Mouse (Mus musculus): Measurements from ENCODE around the gene Stt3b. TPM values are rescaled to one million over a fixed set of nuclear protein-coding genes. Genes with fewer than 3 reads are reported as not detected.

The Stt3b gene
- polyA plus RNA-seq (2014; fragmentation: Nextera tagmentation; extraction: Ambion mirVana) = 115 and 116 TPM in 2 replicates

- peaks cover 29% of the 10 kb centered on the region for H3K4me1 ChIP-seq (ENCODE audit: control insufficient read depth, insufficient read depth, low read length)
- H3K27me3 ChIP-seq (replicated peaks; ENCODE audit: control insufficient read depth, insufficient read depth, low read length) = no peaks in the 10 kb centered on the region
- peak; percentile 95 for ATAC-seq (ENCODE audit: low read depth)
- peak within 1 kb of the TSS; percentile 93 for H3K27ac ChIP-seq (replicated peaks; ENCODE audit: low read depth, low read length)
- H3K4me3 ChIP-seq (ENCODE audit: low read depth, low read length) = peak within 1 kb of the TSS; percentile 95
- peak; percentile 100 for DNase-seq (ENCODE audit: low spot score)
- H3K9me3 ChIP-seq (ENCODE audit: control insufficient read depth, low read length) = no peaks in the 10 kb centered on the region
- H3K36me3 ChIP-seq (ENCODE audit: control insufficient read depth, insufficient read depth, low read length) = no peaks in the 10 kb centered on the region
- H3K4me2 ChIP-seq (ENCODE audit: low read depth, low read length) = peak within 1 kb of the TSS; percentile 78
- peak within 1 kb of the TSS; percentile 99 for H3K9ac ChIP-seq (ENCODE audit: low read depth, low read length)
- under 1% methylated on average over 35 of the region's 91 CpGs for WGBS
These were observed at the start of gene Stt3b for GRCm38 (mm10) chr9:115310346-115311222. Gene Stt3b (minus strand): TSS chr9:115310421.

DNA sequence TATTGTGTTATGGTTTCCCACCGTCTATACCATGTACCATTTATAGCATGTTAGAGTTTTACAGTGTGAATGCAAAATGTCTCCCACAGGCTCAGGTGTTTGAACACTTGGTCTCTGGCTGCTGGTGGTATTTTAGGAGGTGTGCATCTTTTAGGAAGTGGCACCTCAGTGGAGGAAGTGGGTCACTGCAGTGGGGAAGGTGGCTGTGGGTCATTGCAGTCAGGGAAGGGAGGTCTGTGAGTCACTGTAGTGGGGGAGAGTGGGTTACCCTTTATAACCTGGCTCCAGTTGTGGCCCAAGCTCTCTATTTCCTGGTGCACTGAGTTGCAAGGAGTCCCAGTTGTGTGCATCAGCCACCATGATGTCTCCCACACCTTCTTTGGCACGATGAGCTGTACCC lies 48.2 kb upstream of the Stt3b start:
- no peak overlapping the region for H3K4me2 ChIP-seq (ENCODE audit: low read depth, low read length)
- H3K36me3 ChIP-seq (ENCODE audit: control insufficient read depth, insufficient read depth, low read length) = no peaks in the 10 kb centered on the region
- peaks cover 4% of the 10 kb centered on the region for H3K4me1 ChIP-seq (ENCODE audit: control insufficient read depth, insufficient read depth, low read length)
- ATAC-seq (ENCODE audit: low read depth) (no peak), DNase-seq (ENCODE audit: low spot score) (no peak)
- no peak overlapping the region for H3K4me3 ChIP-seq (ENCODE audit: low read depth, low read length)
- H3K27me3 ChIP-seq (replicated peaks; ENCODE audit: control insufficient read depth, insufficient read depth, low read length) = no peaks in the 10 kb centered on the region
- WGBS = 96% methylated on average over 2 of the region's 2 CpGs
- H3K9me3 ChIP-seq (ENCODE audit: control insufficient read depth, low read length) = no peaks in the 10 kb centered on the region
- no peak overlapping the region for H3K27ac ChIP-seq (replicated peaks; ENCODE audit: low read depth, low read length)
- H3K9ac ChIP-seq (ENCODE audit: low read depth, low read length) = no peak overlapping the region

- whole genome bisulfite sequencing = 83% methylated on average over 1 of the region's 1 CpGs
- Histone ChIP-seq H3K9ac (ENCODE audit: low read depth, low read length) (no peak overlapping the region), H3K4me3 (ENCODE audit: low read depth, low read length) (no peak overlapping the region), H3K4me1 (ENCODE audit: control insufficient read depth, insufficient read depth, low read length) (peaks cover 4% of the 10 kb centered on the region), H3K9me3 (ENCODE audit: control insufficient read depth, low read length) (no peaks in the 10 kb centered on the region), H3K36me3 (ENCODE audit: control insufficient read depth, insufficient read depth, low read length) (no peaks in the 10 kb centered on the region), H3K4me2 (ENCODE audit: low read depth, low read length) (no peak overlapping the region), H3K27ac (replicated peaks; ENCODE audit: low read depth, low read length) (no peak overlapping the region), H3K27me3 (replicated peaks; ENCODE audit: control insufficient read depth, insufficient read depth, low read length) (no peaks in the 10 kb centered on the region)
- ATAC-seq (ENCODE audit: low read depth) = no peak
- DNase-seq (ENCODE audit: low spot score) = no peak
These were observed 47.8 kb upstream of the Stt3b start for GRCm38 (mm10) chr9:115357996-115358395.

DNA sequence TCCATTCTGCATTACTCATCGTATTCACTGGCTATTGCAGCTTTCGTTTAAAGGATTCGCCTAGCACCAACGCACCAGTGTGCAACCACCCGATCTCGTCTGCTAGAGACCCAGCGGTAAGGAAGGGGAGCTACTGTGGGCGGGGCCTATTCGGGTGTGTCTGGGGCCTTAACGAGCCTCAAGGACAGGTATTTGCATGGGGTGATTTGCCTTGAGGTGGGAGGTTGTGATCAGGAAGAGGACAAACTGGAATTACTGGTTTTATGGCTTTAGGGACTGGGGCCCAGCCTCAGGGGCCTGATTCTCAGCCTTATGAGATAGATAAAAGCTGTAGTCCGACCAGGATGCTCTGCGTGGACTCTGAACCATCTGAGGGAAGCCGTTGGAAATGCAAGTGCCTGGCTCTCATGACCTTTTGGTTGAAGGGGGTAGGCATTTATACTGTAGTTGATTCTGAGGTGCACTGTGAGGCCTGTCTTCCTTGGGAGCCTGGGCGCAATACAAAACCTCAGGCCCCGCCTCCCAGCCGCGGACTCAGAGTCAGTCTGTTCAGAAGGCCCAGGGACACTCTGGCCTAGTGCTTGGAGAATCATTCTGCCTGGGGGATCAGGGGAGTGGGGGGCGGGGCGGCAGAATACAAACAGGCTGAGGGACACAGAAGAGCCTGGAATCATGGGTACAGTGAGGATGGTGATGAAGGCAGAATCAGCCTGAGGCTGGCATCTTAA lies 46.7 kb upstream of the Stt3b start:
- Histone ChIP-seq H3K4me2 (ENCODE audit: low read depth, low read length) (no peak overlapping the region), H3K27ac (replicated peaks; ENCODE audit: low read depth, low read length) (no peak overlapping the region), H3K9me3 (ENCODE audit: control insufficient read depth, low read length) (no peaks in the 10 kb centered on the region), H3K36me3 (ENCODE audit: control insufficient read depth, insufficient read depth, low read length) (no peaks in the 10 kb centered on the region), H3K9ac (ENCODE audit: low read depth, low read length) (no peak overlapping the region), H3K27me3 (replicated peaks; ENCODE audit: control insufficient read depth, insufficient read depth, low read length) (no peaks in the 10 kb centered on the region), H3K4me1 (ENCODE audit: control insufficient read depth, insufficient read depth, low read length) (peaks cover 4% of the 10 kb centered on the region), H3K4me3 (ENCODE audit: low read depth, low read length) (no peak overlapping the region)
- peak; percentile 89 for ATAC-seq (ENCODE audit: low read depth)
- WGBS = 38% methylated on average over 19 of the region's 19 CpGs
- peak; percentile 74 for DNase-seq (ENCODE audit: low spot score)

DNA sequence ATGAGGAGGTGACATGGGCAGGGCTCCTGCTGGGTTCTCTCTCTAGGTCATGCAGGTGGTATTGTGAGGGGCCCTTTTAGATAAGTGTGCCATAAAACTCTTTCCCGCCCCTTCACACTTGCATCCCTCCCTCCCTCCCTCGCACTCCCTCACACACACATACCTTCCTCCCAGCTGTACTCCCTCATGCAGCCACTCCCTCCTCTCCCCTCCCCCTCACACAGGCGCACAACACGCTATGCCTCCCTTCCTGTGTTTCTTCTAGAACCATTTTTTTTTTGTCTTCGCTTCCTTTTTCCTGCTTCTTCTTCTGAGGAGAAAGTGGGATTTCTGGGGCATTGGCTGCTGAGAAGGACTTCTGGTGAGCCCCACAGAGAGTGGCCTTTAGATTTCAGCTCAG lies 45.8 kb upstream of the Stt3b start:
- Histone ChIP-seq H3K4me2 (ENCODE audit: low read depth, low read length) (no peak overlapping the region), H3K4me1 (ENCODE audit: control insufficient read depth, insufficient read depth, low read length) (peaks cover 4% of the 10 kb centered on the region), H3K9me3 (ENCODE audit: control insufficient read depth, low read length) (no peaks in the 10 kb centered on the region), H3K9ac (ENCODE audit: low read depth, low read length) (no peak overlapping the region), H3K36me3 (ENCODE audit: control insufficient read depth, insufficient read depth, low read length) (no peaks in the 10 kb centered on the region), H3K27ac (replicated peaks; ENCODE audit: low read depth, low read length) (no peak overlapping the region), H3K27me3 (replicated peaks; ENCODE audit: control insufficient read depth, insufficient read depth, low read length) (no peaks in the 10 kb centered on the region), H3K4me3 (ENCODE audit: low read depth, low read length) (no peak overlapping the region)
- DNase-seq (ENCODE audit: low spot score) = peak; percentile 37
- WGBS = 47% methylated on average over 5 of the region's 5 CpGs
- 0 out of 2 replicates have a peak, but pooled peaks have one; percentile 58 for ATAC-seq (ENCODE audit: low read depth)

- Histone ChIP-seq H3K4me1 (ENCODE audit: control insufficient read depth, insufficient read depth, low read length) (no peaks in the 10 kb centered on the region), H3K27ac (replicated peaks; ENCODE audit: low read depth, low read length) (no peak overlapping the region), H3K27me3 (replicated peaks; ENCODE audit: control insufficient read depth, insufficient read depth, low read length) (no peaks in the 10 kb centered on the region), H3K36me3 (ENCODE audit: control insufficient read depth, insufficient read depth, low read length) (no peaks in the 10 kb centered on the region), H3K4me3 (ENCODE audit: low read depth, low read length) (no peak overlapping the region), H3K9ac (ENCODE audit: low read depth, low read length) (no peak overlapping the region), H3K4me2 (ENCODE audit: low read depth, low read length) (no peak overlapping the region), H3K9me3 (ENCODE audit: control insufficient read depth, low read length) (no peaks in the 10 kb centered on the region)
- ATAC-seq (ENCODE audit: low read depth) (no peak), DNase-seq (ENCODE audit: low spot score) (no peak)
- WGBS = 78% methylated on average over 4 of the region's 4 CpGs
These were observed 39.7 kb upstream of the Stt3b start for GRCm38 (mm10) chr9:115349741-115350512.

DNA sequence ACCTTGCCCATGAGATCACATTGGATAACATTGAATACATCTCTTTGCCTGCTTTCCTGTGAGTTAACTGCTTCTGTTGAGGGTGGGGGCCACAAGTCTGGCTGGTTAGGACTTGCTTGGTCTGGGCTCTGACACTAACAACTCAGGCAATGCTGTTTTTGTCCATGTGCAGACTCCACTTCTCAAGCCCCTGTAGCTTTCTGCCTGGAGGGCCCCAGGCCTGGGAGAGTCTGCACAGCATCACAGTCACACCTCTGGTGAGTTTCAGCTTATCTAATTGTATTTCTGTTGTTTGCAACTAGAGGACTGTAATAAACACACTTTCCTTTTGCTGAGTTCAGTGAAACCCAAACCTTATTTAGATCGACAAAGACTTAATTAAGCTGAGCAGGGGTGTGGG lies 38.9 kb upstream of the Stt3b start:
- 46% methylated on average over 1 of the region's 1 CpGs for WGBS
- no peak overlapping the region for H3K4me2 ChIP-seq (ENCODE audit: low read depth, low read length)
- no peaks in the 10 kb centered on the region for H3K9me3 ChIP-seq (ENCODE audit: control insufficient read depth, low read length)
- no peak overlapping the region for H3K4me3 ChIP-seq (ENCODE audit: low read depth, low read length)
- DNase-seq (ENCODE audit: low spot score) = no peak
- H3K9ac ChIP-seq (ENCODE audit: low read depth, low read length) = no peak overlapping the region
- no peak for ATAC-seq (ENCODE audit: low read depth)
- H3K36me3 ChIP-seq (ENCODE audit: control insufficient read depth, insufficient read depth, low read length) = no peaks in the 10 kb centered on the region
- no peaks in the 10 kb centered on the region for H3K27me3 ChIP-seq (replicated peaks; ENCODE audit: control insufficient read depth, insufficient read depth, low read length)
- H3K4me1 ChIP-seq (ENCODE audit: control insufficient read depth, insufficient read depth, low read length) = no peaks in the 10 kb centered on the region
- H3K27ac ChIP-seq (replicated peaks; ENCODE audit: low read depth, low read length) = no peak overlapping the region

- H3K36me3 ChIP-seq (ENCODE audit: control insufficient read depth, insufficient read depth, low read length) = no peaks in the 10 kb centered on the region
- H3K27ac ChIP-seq (replicated peaks; ENCODE audit: low read depth, low read length) = no peak overlapping the region
- H3K4me1 ChIP-seq (ENCODE audit: control insufficient read depth, insufficient read depth, low read length) = 0 out of 2 replicates have a peak, but pooled peaks cover 2% of the 10 kb centered on the region
- no peak overlapping the region for H3K4me3 ChIP-seq (ENCODE audit: low read depth, low read length)
- DNase-seq (ENCODE audit: low spot score) (no peak), ATAC-seq (ENCODE audit: low read depth) (no peak)
- H3K9me3 ChIP-seq (ENCODE audit: control insufficient read depth, low read length) = no peaks in the 10 kb centered on the region
- no peak overlapping the region for H3K4me2 ChIP-seq (ENCODE audit: low read depth, low read length)
- no peaks in the 10 kb centered on the region for H3K27me3 ChIP-seq (replicated peaks; ENCODE audit: control insufficient read depth, insufficient read depth, low read length)
- no peak overlapping the region for H3K9ac ChIP-seq (ENCODE audit: low read depth, low read length)
- WGBS = 83% methylated on average over 3 of the region's 3 CpGs
These were observed 34.7 kb upstream of the Stt3b start for GRCm38 (mm10) chr9:115344930-115345329.
